Mouse (Mus musculus): ENCODE measurements around the gene Runx2.

Gene Runx2

GRCm38 (mm10) chr17:44538921-44539320 is 275.7 kb downstream of the Runx2 start:
- DNase-seq (ENCODE audit: low read depth, low spot score), result no peak

GRCm38 (mm10) chr17:44530000-44530399 is 284.6 kb downstream of the Runx2 start:
- DNase-seq (ENCODE audit: low read depth, low spot score), result no peak

- no peak for DNase-seq (ENCODE audit: low read depth, low spot score)
Observed at GRCm38 (mm10) chr17:44528617-44529016, 286.0 kb downstream of the Runx2 start.

GRCm38 (mm10) chr17:44524146-44524545 is 290.5 kb downstream of the Runx2 start:
- no peak for DNase-seq (ENCODE audit: low read depth, low spot score)

GRCm38 (mm10) chr17:44522906-44523305 is 291.7 kb downstream of the Runx2 start:
- DNase-seq (ENCODE audit: low read depth, low spot score), result no peak

GRCm38 (mm10) chr17:44520122-44521075 is 294.2 kb downstream of the Runx2 start:
- DNase-seq (ENCODE audit: low read depth, low spot score), result no peak

GRCm38 (mm10) chr17:44519356-44519755 is 295.2 kb downstream of the Runx2 start:
- no peak for DNase-seq (ENCODE audit: low read depth, low spot score)

- DNase-seq (ENCODE audit: low read depth, low spot score), result no peak
Observed at GRCm38 (mm10) chr17:44518156-44518555, 296.4 kb downstream of the Runx2 start.

- no peak for DNase-seq (ENCODE audit: low read depth, low spot score)
Observed at GRCm38 (mm10) chr17:44508198-44508715, 306.3 kb downstream of the Runx2 start.

- DNase-seq (ENCODE audit: low read depth, low spot score), result no peak
Observed at GRCm38 (mm10) chr17:44507741-44508140, 306.9 kb downstream of the Runx2 start.

GRCm38 (mm10) chr17:44506524-44506923 is 308.1 kb downstream of the Runx2 start:
- DNase-seq (ENCODE audit: low read depth, low spot score), result peak; percentile 16

- DNase-seq (ENCODE audit: low read depth, low spot score), result no peak
Observed at GRCm38 (mm10) chr17:44504794-44505317, 309.7 kb downstream of the Runx2 start.

- no peak for DNase-seq (ENCODE audit: low read depth, low spot score)
Observed at GRCm38 (mm10) chr17:44502176-44502575, 312.4 kb downstream of the Runx2 start.

GRCm38 (mm10) chr17:44500306-44500899 is 314.2 kb downstream of the Runx2 start:
- DNase-seq (ENCODE audit: low read depth, low spot score), result no peak

- DNase-seq (ENCODE audit: low read depth, low spot score), result peak; percentile 11
Observed at GRCm38 (mm10) chr17:44490164-44490794, 324.3 kb downstream of the Runx2 start.

- DNase-seq (ENCODE audit: low read depth, low spot score), result no peak
Observed at GRCm38 (mm10) chr17:44489346-44489745, 325.3 kb downstream of the Runx2 start.

- no peak for DNase-seq (ENCODE audit: low read depth, low spot score)
Observed at GRCm38 (mm10) chr17:44487514-44488244, 326.9 kb downstream of the Runx2 start.

- no peak for DNase-seq (ENCODE audit: low read depth, low spot score)
Observed at GRCm38 (mm10) chr17:44485337-44485736, 329.3 kb downstream of the Runx2 start.

GRCm38 (mm10) chr17:44479918-44480317 is 334.7 kb downstream of the Runx2 start:
- no peak for DNase-seq (ENCODE audit: low read depth, low spot score)

- DNase-seq (ENCODE audit: low read depth, low spot score), result no peak
Observed at GRCm38 (mm10) chr17:44479491-44479890, 335.1 kb downstream of the Runx2 start.

GRCm38 (mm10) chr17:44475910-44476309 is 338.7 kb downstream of the Runx2 start:
- DNase-seq (ENCODE audit: low read depth, low spot score), result no peak

All from embryo, embryonic 11.5 days (tissue).